In genomic region chr5:96849232-96849631, GRCm38 (mm10) we compare ENCODE assay signal across 25 mouse cellular contexts. TPM values are rescaled to one million over a fixed set of nuclear protein-coding genes. Genes with fewer than 3 reads are reported as not detected.
DNase-seq lines count a peak whose midpoint lies in the region; ATAC-seq and TF ChIP-seq lines count a peak whose summit lies in the region.
"Had no signal": no experiment of that assay in that cellular context is flagged by ENCODE, and none has a peak within 500 bp of the region (broad histone marks: within the 10 kb centered on the region; RNA-seq: fewer than 3 reads in every experiment).

No protein-coding gene starts in this region.

- DNase-seq in embryo, embryonic 11 days = peak; percentile 6
- DNase-seq in embryo, embryonic 9.5 days (ENCODE audit: extremely low spot score) = no peak
- DNase-seq in kidney, adult 18-20 months = no peak
- peak; percentile 38 for DNase-seq in kidney, postnatal 0 days (ENCODE audit: low spot score)
- no peak for DNase-seq in kidney, postnatal 14 days
- DNase-seq in MEL-GATA-1-ER (ENCODE audit: extremely low read depth, low read depth) = peak; percentile 68
- DNase-seq in spleen, adult 12 weeks (ENCODE audit: low spot score) = no peak
- DNase-seq: adrenal gland, adult 8-10 months; adrenal gland, postnatal 14 days; B cell, adult 2 months; cerebellum, adult 11-12 months; cerebellum, adult 2 months; cerebellum, adult 9-10 months; cerebellum, postnatal 10 days; cerebellum, postnatal 25 days; forebrain, postnatal 0 days had no signal

- no peak overlapping the region for H3K9ac ChIP-seq in kidney, embryonic 14.5 days (ENCODE audit: low read depth, low read length)
- H3K9ac ChIP-seq in kidney, postnatal 0 days (ENCODE audit: low read depth, low read length) = no peak overlapping the region
- H3K9ac ChIP-seq: embryonic facial prominence, embryonic 12.5 days; forebrain, embryonic 13.5 days; forebrain, embryonic 15.5 days; forebrain, postnatal 0 days had no signal

- peak; percentile 43; the same call in 1 of the 2 replicates for ATAC-seq in kidney, embryonic 14.5 days (ENCODE audit: low FRiP score, low TSS enrichment)
- no peak for ATAC-seq in kidney, postnatal 0 days (replicated peaks; ENCODE audit: low FRiP score, low read depth)
- ATAC-seq: activated CD4-positive, CD25-positive, alpha-beta regulatory T cell, adult 4 months; CD4-positive, CD25-positive, alpha-beta regulatory T cell, adult 4 months; forebrain, embryonic 13.5 days; forebrain, embryonic 15.5 days; forebrain, postnatal 0 days; Patski had no signal

- H3K4me3 ChIP-seq in kidney, embryonic 14.5 days (ENCODE audit: low read length) = no peak overlapping the region
- H3K4me3 ChIP-seq in kidney, postnatal 0 days (replicated peaks; ENCODE audit: low read depth, low read length) = no peak overlapping the region
- H3K4me3 ChIP-seq: embryonic facial prominence, embryonic 10.5 days; embryonic facial prominence, embryonic 12.5 days; forebrain, embryonic 13.5 days; forebrain, embryonic 15.5 days had no signal

- no peak for TF ChIP-seq CTCF in kidney, postnatal 0 days (IDR thresholded peaks at IDR 0.05; ENCODE audit: low read depth)

- no peak overlapping the region for H3K27ac ChIP-seq in kidney, embryonic 14.5 days (ENCODE audit: low read depth, low read length)
- H3K27ac ChIP-seq in kidney, postnatal 0 days = no peak overlapping the region
- H3K27ac ChIP-seq: embryonic facial prominence, embryonic 10.5 days; embryonic facial prominence, embryonic 12.5 days; forebrain, embryonic 13.5 days; forebrain, embryonic 15.5 days had no signal

- 38% methylated on average over 3 of the region's 3 CpGs for WGBS in kidney, embryonic 14.5 days
- WGBS in kidney, postnatal 0 days = 47% methylated on average over 3 of the region's 3 CpGs

- H3K4me1 ChIP-seq in kidney, embryonic 14.5 days (ENCODE audit: control insufficient read depth, insufficient read depth, low read length) = no peaks in the 10 kb centered on the region
- no peaks in the 10 kb centered on the region for H3K4me1 ChIP-seq in kidney, postnatal 0 days (replicated peaks; ENCODE audit: insufficient read depth, low read length)
- H3K4me1 ChIP-seq: embryonic facial prominence, embryonic 12.5 days; forebrain, embryonic 13.5 days; forebrain, embryonic 15.5 days had no signal

- no peak overlapping the region for H3K4me2 ChIP-seq in kidney, embryonic 14.5 days (replicated peaks; ENCODE audit: low read depth, low read length)
- H3K4me2 ChIP-seq in kidney, postnatal 0 days (ENCODE audit: low read length) = no peak overlapping the region
- H3K4me2 ChIP-seq: embryonic facial prominence, embryonic 12.5 days; forebrain, embryonic 13.5 days; forebrain, embryonic 15.5 days had no signal

- no peaks in the 10 kb centered on the region for H3K36me3 ChIP-seq in kidney, embryonic 14.5 days (ENCODE audit: control insufficient read depth, insufficient read depth, low read length)
- no peaks in the 10 kb centered on the region for H3K36me3 ChIP-seq in kidney, postnatal 0 days (ENCODE audit: insufficient read depth, low read length)
- H3K36me3 ChIP-seq: embryonic facial prominence, embryonic 10.5 days; embryonic facial prominence, embryonic 12.5 days; forebrain, embryonic 15.5 days had no signal

- peaks cover 8% of the 10 kb centered on the region; the same call in 1 of the 2 replicates for H3K9me3 ChIP-seq in kidney, embryonic 14.5 days (ENCODE audit: control insufficient read depth, low read length)
- H3K9me3 ChIP-seq in kidney, postnatal 0 days (replicated peaks; ENCODE audit: low read length) = no peaks in the 10 kb centered on the region
- H3K9me3 ChIP-seq: embryonic facial prominence, embryonic 10.5 days; embryonic facial prominence, embryonic 12.5 days; forebrain, embryonic 13.5 days; forebrain, embryonic 15.5 days had no signal

- no peaks in the 10 kb centered on the region for H3K27me3 ChIP-seq in kidney, embryonic 14.5 days (ENCODE audit: control insufficient read depth, insufficient read depth, low read length)
- H3K27me3 ChIP-seq in kidney, postnatal 0 days (ENCODE audit: insufficient read depth, low read length) = no peaks in the 10 kb centered on the region
- H3K27me3 ChIP-seq: CH12.LX; embryonic facial prominence, embryonic 12.5 days; forebrain, embryonic 13.5 days; forebrain, embryonic 15.5 days; Patski had no signal

RNA-seq across cellular contexts. Expression of gene Anxa3, which starts 56.1 kb away (rescaled TPM):
- polyA plus RNA-seq in kidney, embryonic 14.5 days (2014; fragmentation: Nextera tagmentation; extraction: Ambion mirVana) = 57.3 and 64.9 TPM in 2 replicates
- 86.7 and 103 TPM in 2 replicates for polyA plus RNA-seq in kidney, postnatal 0 days (2015; fragmentation: Nextera tagmentation; extraction: Ambion mirVana)

Comparison
In these comparisons a context has a peak if more than half of its experiments do, and no peak if none do; other contexts are left out.
1. DNase-seq: peak in embryo, embryonic 11 days (single experiment), kidney, postnatal 0 days (single experiment) and MEL-GATA-1-ER (single experiment); none in embryo, embryonic 9.5 days (single experiment), kidney, adult 18-20 months (single experiment), kidney, postnatal 14 days (single experiment) and spleen, adult 12 weeks (single experiment).